Mouse (Mus musculus): Measurements from ENCODE around the gene Rps27l.
A peak's percentile ranks its signal among the peaks of the same experiment; 100 is the strongest.

Rps27l gene

GRCm38 (mm10) chr9:66980458-66980857, 34.6 kb downstream of the Rps27l start:
- no peaks in the 10 kb centered on the region for H3K9me3 ChIP-seq (ENCODE audit: low read length)
- no peaks in the 10 kb centered on the region for H3K36me3 ChIP-seq (ENCODE audit: insufficient read depth, low read length)
- TF ChIP-seq NANOG (IDR thresholded peaks at IDR 0.05; ENCODE audit: borderline replicate concordance, low read length) (no peak), CTCF (conservative IDR thresholded peaks at IDR 0.05; ENCODE audit: low read length) (peak; percentile 97)
- H3K4me1 ChIP-seq (replicated peaks; ENCODE audit: low read depth, low read length) = peaks cover 24% of the 10 kb centered on the region
- H3K4me3 ChIP-seq (replicated peaks; ENCODE audit: low read length) = no peak overlapping the region
- peaks cover 2% of the 10 kb centered on the region; the same call in 1 of the 2 replicates for H3K27me3 ChIP-seq (ENCODE audit: insufficient read depth, low read length)

GRCm38 (mm10) chr9:66982085-66982484, 36.2 kb downstream of the Rps27l start:
- no peaks in the 10 kb centered on the region for H3K36me3 ChIP-seq (ENCODE audit: insufficient read depth, low read length)
- H3K4me3 ChIP-seq (replicated peaks; ENCODE audit: low read length) = no peak overlapping the region
- no peaks in the 10 kb centered on the region for H3K9me3 ChIP-seq (ENCODE audit: low read length)
- peaks cover 8% of the 10 kb centered on the region for H3K4me1 ChIP-seq (replicated peaks; ENCODE audit: low read depth, low read length)
- TF ChIP-seq POU5F1 (IDR thresholded peaks at IDR 0.05; ENCODE audit: borderline replicate concordance, low read length) (no peak), CTCF (conservative IDR thresholded peaks at IDR 0.05; ENCODE audit: low read length) (no peak), NANOG (IDR thresholded peaks at IDR 0.05; ENCODE audit: borderline replicate concordance, low read length) (no peak)
- H3K27me3 ChIP-seq (ENCODE audit: insufficient read depth, low read length) = peaks cover 2% of the 10 kb centered on the region; the same call in 1 of the 2 replicates

- H3K4me3 ChIP-seq (replicated peaks; ENCODE audit: low read length) = no peak overlapping the region
- H3K36me3 ChIP-seq (ENCODE audit: insufficient read depth, low read length) = no peaks in the 10 kb centered on the region
- TF ChIP-seq POU5F1 (IDR thresholded peaks at IDR 0.05; ENCODE audit: borderline replicate concordance, low read length) (no peak), NANOG (IDR thresholded peaks at IDR 0.05; ENCODE audit: borderline replicate concordance, low read length) (no peak), CTCF (conservative IDR thresholded peaks at IDR 0.05; ENCODE audit: low read length) (no peak)
These were observed 39.5 kb downstream of the Rps27l start for GRCm38 (mm10) chr9:66985377-66985776.

DNA sequence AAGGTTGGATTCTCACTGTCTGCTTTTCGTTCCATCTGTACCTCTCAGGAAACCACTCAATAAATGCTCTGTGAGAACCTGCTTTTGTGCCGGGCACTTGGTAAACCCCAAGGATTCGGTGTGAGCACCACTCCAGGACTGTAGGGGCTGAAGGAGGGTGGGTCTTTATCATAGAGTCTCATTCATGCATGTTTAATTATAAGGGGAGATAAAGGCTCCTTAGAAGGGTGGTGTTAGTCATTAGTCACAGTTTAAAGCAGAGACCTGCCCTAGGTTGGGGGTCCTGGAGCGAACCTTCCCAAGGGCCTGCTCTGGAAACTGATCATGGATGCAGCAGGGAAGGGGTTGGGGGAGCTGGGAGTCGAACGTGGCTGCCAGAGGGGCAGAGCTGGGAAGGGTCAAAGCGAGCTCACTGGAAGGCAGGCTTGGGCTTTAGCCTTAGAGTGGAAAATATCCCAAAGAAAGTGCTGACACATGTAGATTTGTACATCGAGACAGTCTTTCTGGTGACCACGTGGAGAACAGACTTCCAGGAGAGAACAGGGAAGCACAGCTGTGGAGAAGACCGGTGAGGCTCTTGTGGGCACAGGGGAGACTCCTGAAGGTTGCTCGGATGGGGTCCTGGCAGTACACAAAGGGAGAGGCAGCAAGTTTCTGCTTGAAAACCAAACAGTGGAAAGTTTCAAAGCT, 42.5 kb downstream of the Rps27l start:
- Histone ChIP-seq H3K4me1 (replicated peaks; ENCODE audit: low read depth, low read length) (peaks cover 10% of the 10 kb centered on the region), H3K4me3 (replicated peaks; ENCODE audit: low read length) (no peak overlapping the region), H3K27me3 (ENCODE audit: insufficient read depth, low read length) (peaks cover 2% of the 10 kb centered on the region; the same call in 1 of the 2 replicates), H3K36me3 (ENCODE audit: insufficient read depth, low read length) (no peaks in the 10 kb centered on the region), H3K9me3 (ENCODE audit: low read length) (peaks cover 6% of the 10 kb centered on the region; the same call in 1 of the 2 replicates)
- TF ChIP-seq CTCF (conservative IDR thresholded peaks at IDR 0.05; ENCODE audit: low read length) (no peak), POU5F1 (IDR thresholded peaks at IDR 0.05; ENCODE audit: borderline replicate concordance, low read length) (no peak), NANOG (IDR thresholded peaks at IDR 0.05; ENCODE audit: borderline replicate concordance, low read length) (no peak)

More at GRCm38 (mm10) chr9:66985377-66985776, 39.5 kb downstream of the Rps27l start:
- Histone ChIP-seq H3K9me3 (ENCODE audit: low read length) (no peaks in the 10 kb centered on the region), H3K4me1 (replicated peaks; ENCODE audit: low read depth, low read length) (peaks cover 10% of the 10 kb centered on the region), H3K27me3 (ENCODE audit: insufficient read depth, low read length) (peaks cover 2% of the 10 kb centered on the region; the same call in 1 of the 2 replicates)

GRCm38 (mm10) chr9:66988888-66989414, 43.1 kb downstream of the Rps27l start:
- TF ChIP-seq CTCF (conservative IDR thresholded peaks at IDR 0.05; ENCODE audit: low read length) = no peak
- TF ChIP-seq POU5F1 (IDR thresholded peaks at IDR 0.05; ENCODE audit: borderline replicate concordance, low read length) = no peak
- peaks cover 10% of the 10 kb centered on the region for H3K4me1 ChIP-seq (replicated peaks; ENCODE audit: low read depth, low read length)
- no peak overlapping the region for H3K4me3 ChIP-seq (replicated peaks; ENCODE audit: low read length)
- H3K36me3 ChIP-seq (ENCODE audit: insufficient read depth, low read length) = no peaks in the 10 kb centered on the region
- peaks cover 2% of the 10 kb centered on the region; the same call in 1 of the 2 replicates for H3K27me3 ChIP-seq (ENCODE audit: insufficient read depth, low read length)
- peaks cover 6% of the 10 kb centered on the region; the same call in 1 of the 2 replicates for H3K9me3 ChIP-seq (ENCODE audit: low read length)

DNA sequence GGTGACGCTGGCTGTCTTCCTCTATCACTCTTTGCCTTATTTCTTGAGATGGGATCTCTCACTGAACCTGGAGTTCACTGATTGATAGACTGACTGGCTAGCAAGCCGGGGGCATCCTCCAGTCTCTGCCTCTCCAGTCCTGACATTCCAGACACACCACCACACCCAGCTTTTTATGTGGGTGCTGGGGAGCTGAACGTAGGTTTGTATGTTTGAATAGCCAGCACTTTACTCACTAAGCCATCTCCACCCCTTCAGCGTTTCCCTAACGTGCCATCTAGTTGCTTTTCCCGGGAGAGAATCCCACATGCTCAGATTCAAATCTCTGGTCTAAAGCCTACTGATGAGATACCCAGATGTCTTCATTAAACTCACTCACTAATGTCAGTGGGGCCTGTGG, 43.7 kb downstream of the Rps27l start:
- Histone ChIP-seq H3K36me3 (ENCODE audit: insufficient read depth, low read length) (no peaks in the 10 kb centered on the region), H3K4me1 (replicated peaks; ENCODE audit: low read depth, low read length) (peaks cover 10% of the 10 kb centered on the region), H3K9me3 (ENCODE audit: low read length) (peaks cover 6% of the 10 kb centered on the region; the same call in 1 of the 2 replicates), H3K4me3 (replicated peaks; ENCODE audit: low read length) (no peak overlapping the region), H3K27me3 (ENCODE audit: insufficient read depth, low read length) (0 out of 2 replicates have a peak, but pooled peaks cover 2% of the 10 kb centered on the region)
- no peak for TF ChIP-seq POU5F1 (IDR thresholded peaks at IDR 0.05; ENCODE audit: borderline replicate concordance, low read length)
- no peak for TF ChIP-seq NANOG (IDR thresholded peaks at IDR 0.05; ENCODE audit: borderline replicate concordance, low read length)
- TF ChIP-seq CTCF (conservative IDR thresholded peaks at IDR 0.05; ENCODE audit: low read length) = no peak

GRCm38 (mm10) chr9:66990046-66990445, 44.2 kb downstream of the Rps27l start:
- Histone ChIP-seq H3K4me1 (replicated peaks; ENCODE audit: low read depth, low read length) (peaks cover 10% of the 10 kb centered on the region), H3K9me3 (ENCODE audit: low read length) (peaks cover 6% of the 10 kb centered on the region; the same call in 1 of the 2 replicates), H3K36me3 (ENCODE audit: insufficient read depth, low read length) (no peaks in the 10 kb centered on the region), H3K4me3 (replicated peaks; ENCODE audit: low read length) (no peak overlapping the region), H3K27me3 (ENCODE audit: insufficient read depth, low read length) (no peaks in the 10 kb centered on the region)
- no peak for TF ChIP-seq POU5F1 (IDR thresholded peaks at IDR 0.05; ENCODE audit: borderline replicate concordance, low read length)
- TF ChIP-seq CTCF (conservative IDR thresholded peaks at IDR 0.05; ENCODE audit: low read length) = no peak
- TF ChIP-seq NANOG (IDR thresholded peaks at IDR 0.05; ENCODE audit: borderline replicate concordance, low read length) = no peak

DNA sequence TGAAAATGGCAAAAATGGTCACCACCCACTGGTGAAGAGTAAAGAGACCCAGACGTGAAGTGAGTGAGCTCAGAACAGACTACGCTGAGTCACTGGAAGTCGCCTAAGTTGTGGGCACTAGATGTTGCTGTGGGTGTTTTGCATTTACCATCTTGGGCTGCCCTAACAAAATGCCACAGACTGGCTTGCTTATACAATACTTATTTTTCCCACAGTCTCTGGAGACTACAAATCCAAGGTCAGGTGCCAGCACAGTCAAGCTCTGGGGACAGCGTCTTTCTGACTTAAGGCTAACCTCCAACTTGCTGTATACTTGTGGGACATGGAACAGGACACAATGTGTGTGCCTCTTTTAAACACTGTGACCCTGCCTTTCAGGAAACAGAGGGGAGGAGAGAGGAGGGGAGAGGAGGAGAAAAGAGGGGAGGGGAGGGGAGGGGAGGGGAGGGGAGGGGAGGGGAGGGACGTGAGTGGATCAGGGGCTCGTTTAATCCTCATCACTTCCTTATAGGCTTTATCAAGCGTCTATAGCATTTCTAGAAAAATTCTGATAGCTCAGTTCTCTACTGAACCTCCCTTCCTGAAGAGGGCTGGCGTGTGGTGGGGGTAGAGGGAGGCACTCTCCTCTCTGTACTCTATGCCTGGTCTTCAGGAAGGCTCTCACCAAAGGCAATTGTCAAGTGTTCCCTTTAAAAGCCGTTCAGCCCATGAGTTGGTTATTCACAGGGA, 45.3 kb downstream of the Rps27l start:
- Histone ChIP-seq H3K4me3 (replicated peaks; ENCODE audit: low read length) (no peak overlapping the region), H3K27me3 (ENCODE audit: insufficient read depth, low read length) (no peaks in the 10 kb centered on the region), H3K4me1 (replicated peaks; ENCODE audit: low read depth, low read length) (peaks cover 9% of the 10 kb centered on the region), H3K9me3 (ENCODE audit: low read length) (peaks cover 6% of the 10 kb centered on the region; the same call in 1 of the 2 replicates), H3K36me3 (ENCODE audit: insufficient read depth, low read length) (no peaks in the 10 kb centered on the region)
- TF ChIP-seq NANOG (IDR thresholded peaks at IDR 0.05; ENCODE audit: borderline replicate concordance, low read length) = no peak
- TF ChIP-seq CTCF (conservative IDR thresholded peaks at IDR 0.05; ENCODE audit: low read length) = no peak
- no peak for TF ChIP-seq POU5F1 (IDR thresholded peaks at IDR 0.05; ENCODE audit: borderline replicate concordance, low read length)
